Comparison of ENCODE assay signal across 23 mouse cellular contexts in genomic region chr8:27778982-27779381, GRCm38 (mm10).
DNase-seq lines count a peak whose midpoint lies in the region; ATAC-seq and TF ChIP-seq lines count a peak whose summit lies in the region.
"Had no signal": no experiment of that assay in that cellular context is flagged by ENCODE, and none has a peak within 500 bp of the region (broad histone marks: within the 10 kb centered on the region; RNA-seq: fewer than 3 reads in every experiment).

No protein-coding gene starts in this region.

- ATAC-seq in kidney, embryonic 16.5 days (ENCODE audit: low FRiP score, low TSS enrichment), result peak; percentile 65; the same call in 1 of the 2 replicates
- ATAC-seq in intestine, embryonic 15.5 days, result peak; percentile 91
- no peak for ATAC-seq in hindbrain, embryonic 14.5 days (ENCODE audit: low FRiP score)
- ATAC-seq: activated CD4-positive, CD25-positive, alpha-beta regulatory T cell, adult 4 months; forebrain, embryonic 13.5 days; forebrain, embryonic 16.5 days had no signal

- no peaks in the 10 kb centered on the region for H3K9me3 ChIP-seq in kidney, embryonic 16.5 days (ENCODE audit: low read length)
- no peaks in the 10 kb centered on the region for H3K9me3 ChIP-seq in intestine, embryonic 15.5 days
- H3K9me3 ChIP-seq in hindbrain, embryonic 14.5 days (ENCODE audit: control insufficient read depth, low read length), result no peaks in the 10 kb centered on the region
- H3K9me3 ChIP-seq: forebrain, embryonic 10.5 days; forebrain, embryonic 13.5 days; heart, embryonic 10.5 days; heart, embryonic 13.5 days; hindbrain, embryonic 15.5 days had no signal

- no peak overlapping the region for H3K9ac ChIP-seq in kidney, embryonic 16.5 days (replicated peaks; ENCODE audit: low read length)
- H3K9ac ChIP-seq in intestine, embryonic 15.5 days, result no peak overlapping the region
- no peak overlapping the region for H3K9ac ChIP-seq in hindbrain, embryonic 14.5 days
- H3K9ac ChIP-seq: forebrain, embryonic 13.5 days; heart, embryonic 13.5 days; hindbrain, embryonic 15.5 days had no signal

- H3K36me3 ChIP-seq in kidney, adult 2 months (ENCODE audit: control insufficient read depth, insufficient read depth, low read length), result no peaks in the 10 kb centered on the region
- H3K36me3 ChIP-seq in kidney, embryonic 16.5 days (ENCODE audit: insufficient read depth, low read length), result no peaks in the 10 kb centered on the region
- no peaks in the 10 kb centered on the region for H3K36me3 ChIP-seq in intestine, embryonic 15.5 days
- no peaks in the 10 kb centered on the region for H3K36me3 ChIP-seq in hindbrain, embryonic 14.5 days (replicated peaks; ENCODE audit: control insufficient read depth, insufficient read depth)
- H3K36me3 ChIP-seq: forebrain, embryonic 10.5 days; heart, embryonic 10.5 days; heart, embryonic 13.5 days; hindbrain, embryonic 15.5 days had no signal

- no peak overlapping the region for H3K4me3 ChIP-seq in kidney, adult 2 months (ENCODE audit: insufficient read depth, low read depth, low read length)
- no peak overlapping the region for H3K4me3 ChIP-seq in kidney, embryonic 16.5 days (ENCODE audit: low read length)
- no peak overlapping the region for H3K4me3 ChIP-seq in intestine, embryonic 15.5 days (replicated peaks)
- H3K4me3 ChIP-seq in hindbrain, embryonic 14.5 days (replicated peaks; ENCODE audit: low read length), result no peak overlapping the region
- H3K4me3 ChIP-seq: forebrain, embryonic 10.5 days; forebrain, embryonic 13.5 days; heart, adult 2 months; heart, embryonic 10.5 days; heart, embryonic 13.5 days; hindbrain, embryonic 15.5 days had no signal

- H3K27me3 ChIP-seq in kidney, adult 2 months (replicated peaks; ENCODE audit: control insufficient read depth, insufficient read depth, low read length), result no peaks in the 10 kb centered on the region
- H3K27me3 ChIP-seq in kidney, embryonic 16.5 days (ENCODE audit: insufficient read depth, low read length), result no peaks in the 10 kb centered on the region
- no peaks in the 10 kb centered on the region for H3K27me3 ChIP-seq in intestine, embryonic 15.5 days (replicated peaks)
- H3K27me3 ChIP-seq in hindbrain, embryonic 14.5 days (ENCODE audit: control insufficient read depth, insufficient read depth, low read length), result no peaks in the 10 kb centered on the region
- H3K27me3 ChIP-seq: forebrain, embryonic 13.5 days; heart, embryonic 13.5 days; hindbrain, embryonic 15.5 days had no signal

- DNase-seq in kidney, adult 2 months, result peak; percentile 43
- no peak for DNase-seq in kidney, postnatal 14 days
- no peak for DNase-seq in kidney, postnatal 4 days
- DNase-seq in hindbrain, embryonic 14.5 days (ENCODE audit: low spot score), result no peak
- DNase-seq: adrenal gland, postnatal 10 days; adrenal gland, postnatal 36 days; cerebellum, adult 18-20 months; cerebellum, adult 9-10 months; cerebellum, postnatal 14 days; gastrocnemius, postnatal 10 days; gastrocnemius, postnatal 36 days; heart, adult 2 months; heart, postnatal 14 days; heart, postnatal 4 days had no signal

- no peak for TF ChIP-seq POLR2A in kidney, adult 2 months (IDR thresholded peaks at IDR 0.05; ENCODE audit: low read depth, low read length)

- no peak overlapping the region for H3K27ac ChIP-seq in kidney, adult 2 months (ENCODE audit: insufficient read depth, low read depth, low read length)
- H3K27ac ChIP-seq in kidney, embryonic 16.5 days (ENCODE audit: low read length), result no peak overlapping the region; the same call in 1 of the 2 replicates
- H3K27ac ChIP-seq in intestine, embryonic 15.5 days, result no peak overlapping the region
- no peak overlapping the region for H3K27ac ChIP-seq in hindbrain, embryonic 14.5 days
- H3K27ac ChIP-seq: forebrain, embryonic 10.5 days; forebrain, embryonic 13.5 days; heart, adult 2 months; heart, embryonic 10.5 days; heart, embryonic 13.5 days; hindbrain, embryonic 15.5 days had no signal

- peaks cover 7% of the 10 kb centered on the region; the same call in 1 of the 2 replicates for H3K4me1 ChIP-seq in kidney, adult 2 months (ENCODE audit: control insufficient read depth, insufficient read depth, low read length)
- no peaks in the 10 kb centered on the region for H3K4me1 ChIP-seq in kidney, embryonic 16.5 days (ENCODE audit: insufficient read depth, low read length)
- H3K4me1 ChIP-seq in intestine, embryonic 15.5 days (replicated peaks), result no peaks in the 10 kb centered on the region
- no peaks in the 10 kb centered on the region for H3K4me1 ChIP-seq in hindbrain, embryonic 14.5 days (replicated peaks; ENCODE audit: control insufficient read depth, insufficient read depth, low read length)
- H3K4me1 ChIP-seq: forebrain, embryonic 10.5 days; forebrain, embryonic 13.5 days; heart, embryonic 10.5 days; heart, embryonic 13.5 days; hindbrain, embryonic 15.5 days had no signal

- WGBS in kidney, adult 2 months, result 38% methylated on average over 3 of the region's 3 CpGs
- 67% methylated on average over 3 of the region's 3 CpGs for WGBS in kidney, embryonic 16.5 days
- WGBS in intestine, embryonic 15.5 days, result 72% methylated on average over 3 of the region's 3 CpGs
- WGBS in hindbrain, embryonic 14.5 days, result 80% methylated on average over 3 of the region's 3 CpGs

- no peak for TF ChIP-seq CTCF in kidney, adult 2 months (conservative IDR thresholded peaks at IDR 0.05; ENCODE audit: insufficient read depth, insufficient read length, low read depth, low read length)

- H3K4me2 ChIP-seq in kidney, embryonic 16.5 days (replicated peaks; ENCODE audit: low read depth, low read length), result no peak overlapping the region
- no peak overlapping the region for H3K4me2 ChIP-seq in intestine, embryonic 15.5 days (replicated peaks)
- H3K4me2 ChIP-seq in hindbrain, embryonic 14.5 days (replicated peaks), result no peak overlapping the region
- H3K4me2 ChIP-seq: forebrain, embryonic 13.5 days; heart, embryonic 13.5 days; hindbrain, embryonic 15.5 days had no signal
